Mouse (Mus musculus) kidney, adult 9 months (tissue): ENCODE results near the gene Map4k4.

Experiments
- DNase-seq: peaks from one replicate; pipeline ENCODE4 v3.0.0; 2022

The Map4k4 gene

GRCm38 (mm10) chr1:39937609-39938008 lies 36.9 kb downstream of the Map4k4 start:
- DNase-seq = no peak

GRCm38 (mm10) chr1:39939401-39939800 lies 38.7 kb downstream of the Map4k4 start:
- no peak for DNase-seq

- no peak for DNase-seq
Measured at GRCm38 (mm10) chr1:39940342-39940741, 39.6 kb downstream of the Map4k4 start.

- DNase-seq = no peak
Measured at GRCm38 (mm10) chr1:39941237-39942179, 40.8 kb downstream of the Map4k4 start.

GRCm38 (mm10) chr1:39942935-39943334 lies 42.2 kb downstream of the Map4k4 start:
- no peak for DNase-seq

- no peak for DNase-seq
Measured at GRCm38 (mm10) chr1:39944306-39944971, 43.7 kb downstream of the Map4k4 start.

GRCm38 (mm10) chr1:39944972-39945323 lies 44.2 kb downstream of the Map4k4 start:
- no peak for DNase-seq

- peak; percentile 35 for DNase-seq
Measured at GRCm38 (mm10) chr1:39946391-39946790, 45.7 kb downstream of the Map4k4 start.

GRCm38 (mm10) chr1:39947179-39947578 lies 46.5 kb downstream of the Map4k4 start:
- DNase-seq = no peak

- no peak for DNase-seq
Measured at GRCm38 (mm10) chr1:39947701-39948359, 47.1 kb downstream of the Map4k4 start.

GRCm38 (mm10) chr1:39949205-39949604 lies 48.5 kb downstream of the Map4k4 start:
- DNase-seq = no peak

GRCm38 (mm10) chr1:39949790-39950462 lies 49.2 kb downstream of the Map4k4 start:
- no peak for DNase-seq

- DNase-seq = no peak
Measured at GRCm38 (mm10) chr1:39950590-39950989, 49.9 kb downstream of the Map4k4 start.

- no peak for DNase-seq
Measured at GRCm38 (mm10) chr1:39954652-39955051, 53.9 kb downstream of the Map4k4 start.

- no peak for DNase-seq
Measured at GRCm38 (mm10) chr1:39956712-39957111, 56.0 kb downstream of the Map4k4 start.

- no peak for DNase-seq
Measured at GRCm38 (mm10) chr1:39957981-39958380, 57.3 kb downstream of the Map4k4 start.

GRCm38 (mm10) chr1:39960623-39961022 lies 59.9 kb downstream of the Map4k4 start:
- DNase-seq = no peak

GRCm38 (mm10) chr1:39961113-39961512 lies 60.4 kb downstream of the Map4k4 start:
- DNase-seq = no peak

GRCm38 (mm10) chr1:39962321-39962720 lies 61.6 kb downstream of the Map4k4 start:
- DNase-seq = no peak

- no peak for DNase-seq
Measured at GRCm38 (mm10) chr1:39962840-39963239, 62.1 kb downstream of the Map4k4 start.

- no peak for DNase-seq
Measured at GRCm38 (mm10) chr1:39963821-39964220, 63.1 kb downstream of the Map4k4 start.

- DNase-seq = no peak
Measured at GRCm38 (mm10) chr1:39964427-39964826, 63.7 kb downstream of the Map4k4 start.

GRCm38 (mm10) chr1:39965461-39965860 lies 64.7 kb downstream of the Map4k4 start:
- DNase-seq = no peak
